Mouse (Mus musculus): ENCODE results near the gene Crygc.

- no peak for TF ChIP-seq MAFK (IDR thresholded peaks at IDR 0.05; ENCODE audit: insufficient read depth, low read depth, low read length)
- TF ChIP-seq HCFC1 (IDR thresholded peaks at IDR 0.05; ENCODE audit: borderline replicate concordance, insufficient read depth, low read length), result no peak
- TF ChIP-seq CHD2 (IDR thresholded peaks at IDR 0.05; ENCODE audit: low read depth, low read length), result no peak
These were observed 24.7 kb downstream of the Crygc start for GRCm38 (mm10) chr1:65048781-65049180.
